Mouse (Mus musculus): ENCODE data around the gene Ercc6. TPM values are rescaled to one million over a fixed set of nuclear protein-coding genes. Genes with fewer than 3 reads are reported as not detected.

Gene Ercc6
- polyA plus RNA-seq, 1 experiment from 2014 or later = 25.7 TPM

GRCm38 (mm10) chr14:32508105-32508835, 5.1 kb upstream of the Ercc6 start:
- Histone ChIP-seq H3K27ac (ENCODE audit: low read depth, low read length) (no peak overlapping the region), H3K4me3 (ENCODE audit: low read depth, low read length) (no peak overlapping the region), H3K9ac (ENCODE audit: low read length) (no peak overlapping the region), H3K36me3 (ENCODE audit: control insufficient read depth, insufficient read depth, low read length) (no peaks in the 10 kb centered on the region), H3K27me3 (ENCODE audit: control insufficient read depth, insufficient read depth, low read length) (no peaks in the 10 kb centered on the region), H3K4me2 (ENCODE audit: low read depth) (no peak overlapping the region), H3K9me3 (ENCODE audit: control insufficient read depth, low read length) (no peaks in the 10 kb centered on the region), H3K4me1 (ENCODE audit: control insufficient read depth, insufficient read depth, low read length) (no peaks in the 10 kb centered on the region)
- DNase-seq (ENCODE audit: low spot score) (no peak), ATAC-seq (ENCODE audit: insufficient read depth, low FRiP score, low TSS enrichment) (no peak)
- 78% methylated on average over 10 of the region's 10 CpGs for WGBS

GRCm38 (mm10) chr14:32509443-32509961, 3.8 kb upstream of the Ercc6 start:
- Histone ChIP-seq H3K9ac (ENCODE audit: low read length) (no peak overlapping the region), H3K36me3 (ENCODE audit: control insufficient read depth, insufficient read depth, low read length) (no peaks in the 10 kb centered on the region), H3K4me1 (ENCODE audit: control insufficient read depth, insufficient read depth, low read length) (no peaks in the 10 kb centered on the region; the same call in 1 of the 2 replicates), H3K9me3 (ENCODE audit: control insufficient read depth, low read length) (no peaks in the 10 kb centered on the region), H3K4me2 (ENCODE audit: low read depth) (no peak overlapping the region), H3K27ac (ENCODE audit: low read depth, low read length) (no peak overlapping the region), H3K4me3 (ENCODE audit: low read depth, low read length) (no peak overlapping the region), H3K27me3 (ENCODE audit: control insufficient read depth, insufficient read depth, low read length) (no peaks in the 10 kb centered on the region)
- ATAC-seq (ENCODE audit: insufficient read depth, low FRiP score, low TSS enrichment) = no peak
- 87% methylated on average over 6 of the region's 6 CpGs for WGBS
- no peak for DNase-seq (ENCODE audit: low spot score)

GRCm38 (mm10) chr14:32512912-32513311, 409 bp upstream of the Ercc6 start:
- Histone ChIP-seq H3K27me3 (ENCODE audit: control insufficient read depth, insufficient read depth, low read length) (no peaks in the 10 kb centered on the region), H3K36me3 (ENCODE audit: control insufficient read depth, insufficient read depth, low read length) (peaks cover 7% of the 10 kb centered on the region; the same call in 1 of the 2 replicates), H3K27ac (ENCODE audit: low read depth, low read length) (no peak overlapping the region), H3K4me3 (ENCODE audit: low read depth, low read length) (peak overlapping the region; percentile 65), H3K4me2 (ENCODE audit: low read depth) (peak overlapping the region; percentile 81; the same call in 1 of the 2 replicates), H3K4me1 (ENCODE audit: control insufficient read depth, insufficient read depth, low read length) (no peaks in the 10 kb centered on the region; the same call in 1 of the 2 replicates), H3K9ac (ENCODE audit: low read length) (no peak overlapping the region), H3K9me3 (ENCODE audit: control insufficient read depth, low read length) (no peaks in the 10 kb centered on the region)
- DNase-seq (ENCODE audit: low spot score) = no peak
- ATAC-seq (ENCODE audit: insufficient read depth, low FRiP score, low TSS enrichment) = 0 out of 2 replicates have a peak, but pooled peaks have one; percentile 28
- 46% methylated on average over 9 of the region's 9 CpGs for WGBS

GRCm38 (mm10) chr14:32516086-32516485, 2.8 kb downstream of the Ercc6 start:
- H3K27me3 ChIP-seq (ENCODE audit: control insufficient read depth, insufficient read depth, low read length) = no peaks in the 10 kb centered on the region
- H3K4me2 ChIP-seq (ENCODE audit: low read depth) = no peak overlapping the region
- WGBS = 83% methylated on average over 1 of the region's 1 CpGs
- no peak overlapping the region for H3K4me3 ChIP-seq (ENCODE audit: low read depth, low read length)
- H3K9ac ChIP-seq (ENCODE audit: low read length) = no peak overlapping the region
- H3K27ac ChIP-seq (ENCODE audit: low read depth, low read length) = no peak overlapping the region
- peaks cover 10% of the 10 kb centered on the region for H3K36me3 ChIP-seq (ENCODE audit: control insufficient read depth, insufficient read depth, low read length)
- no peaks in the 10 kb centered on the region for H3K9me3 ChIP-seq (ENCODE audit: control insufficient read depth, low read length)
- H3K4me1 ChIP-seq (ENCODE audit: control insufficient read depth, insufficient read depth, low read length) = no peaks in the 10 kb centered on the region; the same call in 1 of the 2 replicates
- no peak for ATAC-seq (ENCODE audit: insufficient read depth, low FRiP score, low TSS enrichment)
- DNase-seq (ENCODE audit: low spot score) = no peak

GRCm38 (mm10) chr14:32518543-32518942, 5.2 kb downstream of the Ercc6 start:
- peaks cover 12% of the 10 kb centered on the region for H3K36me3 ChIP-seq (ENCODE audit: control insufficient read depth, insufficient read depth, low read length)
- 97% methylated on average over 2 of the region's 2 CpGs for WGBS
- DNase-seq (ENCODE audit: low spot score) (no peak), ATAC-seq (ENCODE audit: insufficient read depth, low FRiP score, low TSS enrichment) (no peak)
- H3K4me3 ChIP-seq (ENCODE audit: low read depth, low read length) = no peak overlapping the region
- no peak overlapping the region for H3K4me2 ChIP-seq (ENCODE audit: low read depth)
- H3K27ac ChIP-seq (ENCODE audit: low read depth, low read length) = no peak overlapping the region
- H3K27me3 ChIP-seq (ENCODE audit: control insufficient read depth, insufficient read depth, low read length) = no peaks in the 10 kb centered on the region
- H3K9me3 ChIP-seq (ENCODE audit: control insufficient read depth, low read length) = no peaks in the 10 kb centered on the region
- H3K9ac ChIP-seq (ENCODE audit: low read length) = no peak overlapping the region
- no peaks in the 10 kb centered on the region; the same call in 1 of the 2 replicates for H3K4me1 ChIP-seq (ENCODE audit: control insufficient read depth, insufficient read depth, low read length)

GRCm38 (mm10) chr14:32520400-32520926, 7.1 kb downstream of the Ercc6 start:
- DNase-seq (ENCODE audit: low spot score) = no peak
- Histone ChIP-seq H3K36me3 (ENCODE audit: control insufficient read depth, insufficient read depth, low read length) (peaks cover 12% of the 10 kb centered on the region), H3K4me1 (ENCODE audit: control insufficient read depth, insufficient read depth, low read length) (no peaks in the 10 kb centered on the region), H3K9ac (ENCODE audit: low read length) (no peak overlapping the region), H3K27me3 (ENCODE audit: control insufficient read depth, insufficient read depth, low read length) (no peaks in the 10 kb centered on the region), H3K27ac (ENCODE audit: low read depth, low read length) (no peak overlapping the region), H3K9me3 (ENCODE audit: control insufficient read depth, low read length) (no peaks in the 10 kb centered on the region), H3K4me2 (ENCODE audit: low read depth) (no peak overlapping the region), H3K4me3 (ENCODE audit: low read depth, low read length) (no peak overlapping the region)
- 75% methylated on average over 7 of the region's 7 CpGs for WGBS
- no peak for ATAC-seq (ENCODE audit: insufficient read depth, low FRiP score, low TSS enrichment)

- ATAC-seq (ENCODE audit: insufficient read depth, low FRiP score, low TSS enrichment) = no peak
- no peaks in the 10 kb centered on the region for H3K9me3 ChIP-seq (ENCODE audit: control insufficient read depth, low read length)
- no peak overlapping the region for H3K9ac ChIP-seq (ENCODE audit: low read length)
- H3K4me1 ChIP-seq (ENCODE audit: control insufficient read depth, insufficient read depth, low read length) = no peaks in the 10 kb centered on the region
- no peak for DNase-seq (ENCODE audit: low spot score)
- no peak overlapping the region for H3K27ac ChIP-seq (ENCODE audit: low read depth, low read length)
- H3K36me3 ChIP-seq (ENCODE audit: control insufficient read depth, insufficient read depth, low read length) = peaks cover 10% of the 10 kb centered on the region
- 81% methylated on average over 2 of the region's 2 CpGs for WGBS
- H3K4me3 ChIP-seq (ENCODE audit: low read depth, low read length) = no peak overlapping the region
- H3K27me3 ChIP-seq (ENCODE audit: control insufficient read depth, insufficient read depth, low read length) = no peaks in the 10 kb centered on the region
- no peak overlapping the region for H3K4me2 ChIP-seq (ENCODE audit: low read depth)
Measured at GRCm38 (mm10) chr14:32522336-32522735, 9.0 kb downstream of the Ercc6 start.

GRCm38 (mm10) chr14:32524071-32524470, 10.8 kb downstream of the Ercc6 start:
- Histone ChIP-seq H3K9me3 (ENCODE audit: control insufficient read depth, low read length) (no peaks in the 10 kb centered on the region), H3K9ac (ENCODE audit: low read length) (no peak overlapping the region), H3K4me2 (ENCODE audit: low read depth) (no peak overlapping the region), H3K4me3 (ENCODE audit: low read depth, low read length) (no peak overlapping the region), H3K27ac (ENCODE audit: low read depth, low read length) (no peak overlapping the region), H3K4me1 (ENCODE audit: control insufficient read depth, insufficient read depth, low read length) (no peaks in the 10 kb centered on the region), H3K27me3 (ENCODE audit: control insufficient read depth, insufficient read depth, low read length) (no peaks in the 10 kb centered on the region), H3K36me3 (ENCODE audit: control insufficient read depth, insufficient read depth, low read length) (peaks cover 7% of the 10 kb centered on the region)
- DNase-seq (ENCODE audit: low spot score) (no peak), ATAC-seq (ENCODE audit: insufficient read depth, low FRiP score, low TSS enrichment) (no peak)
- WGBS = 92% methylated on average over 1 of the region's 1 CpGs
